Mouse (Mus musculus) v-Abl transformed pro-B cells (cell line): Measurements from ENCODE around the gene Gm20388.

Source experiments
- in situ Hi-C, 2 experiments: fragments of 400-800 bp; cut with MboI; formaldehyde crosslinking; loops; one replicate each; pipeline ENCODE4 v1.15.1; 2025; ENCODE audit not compliant: unreplicated experiment in 2 of 2

The Gm20388 gene

DNA sequence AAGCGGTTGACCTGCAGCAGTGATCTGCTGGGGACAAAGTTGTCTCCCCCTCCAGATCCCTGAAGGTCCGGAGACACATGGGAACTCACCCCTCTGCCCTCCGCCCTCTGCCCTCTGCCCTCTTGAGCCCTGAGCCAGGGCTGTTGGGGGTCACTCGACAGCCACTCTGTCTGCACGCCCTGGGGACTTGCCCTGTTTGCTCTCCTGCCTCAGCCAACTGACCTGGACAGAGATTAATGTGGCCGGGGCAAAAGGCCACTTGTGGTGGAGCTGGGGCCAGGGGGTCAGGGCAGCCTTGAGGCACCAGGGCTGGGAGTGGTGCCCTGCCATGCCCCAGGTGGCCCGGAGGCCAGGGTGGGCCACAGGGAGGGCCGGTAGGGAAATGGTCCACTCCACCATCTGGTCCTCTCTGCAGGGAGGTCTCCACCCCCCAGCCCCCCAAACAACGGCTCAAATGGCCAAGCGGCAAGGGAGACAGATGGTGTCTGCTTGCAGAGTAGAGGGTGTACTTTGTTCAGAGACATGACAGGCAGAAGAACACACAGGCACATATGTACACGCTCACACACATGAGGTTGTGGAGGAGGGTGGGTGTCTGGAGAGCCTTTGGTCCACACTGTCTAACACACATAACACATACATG, 498.9 kb downstream of the Gm20388 start:
- in situ Hi-C loops, result loop anchor here (10.0 to 25.0 kb wide), 3 partner anchors 103 to 185 kb away; no protein-coding TSS in a partner anchor

DNA sequence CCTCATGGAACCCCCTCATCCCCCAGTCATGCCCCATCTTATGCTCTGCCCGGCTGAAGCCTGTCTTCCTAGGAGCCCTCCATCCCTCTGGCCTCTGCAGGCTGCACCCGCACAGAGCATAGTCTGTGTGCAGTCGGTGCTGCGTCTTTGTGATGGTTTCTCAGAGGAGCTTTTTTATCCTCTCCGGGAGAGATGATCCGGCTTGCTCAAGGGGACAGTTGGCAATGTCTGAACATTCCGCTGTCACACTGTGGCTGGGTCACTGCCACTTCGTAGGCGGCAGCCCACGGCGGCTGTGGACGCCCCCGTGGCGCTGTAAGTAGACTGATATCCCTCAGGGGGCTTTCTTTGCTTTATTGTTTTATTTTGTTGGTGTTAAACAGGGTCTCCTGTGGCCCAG, 500.4 kb downstream of the Gm20388 start:
- in situ Hi-C loops, result loop anchor here (10.0 to 25.0 kb wide), 2 partner anchors 101 to 114 kb away; no protein-coding TSS in a partner anchor

DNA sequence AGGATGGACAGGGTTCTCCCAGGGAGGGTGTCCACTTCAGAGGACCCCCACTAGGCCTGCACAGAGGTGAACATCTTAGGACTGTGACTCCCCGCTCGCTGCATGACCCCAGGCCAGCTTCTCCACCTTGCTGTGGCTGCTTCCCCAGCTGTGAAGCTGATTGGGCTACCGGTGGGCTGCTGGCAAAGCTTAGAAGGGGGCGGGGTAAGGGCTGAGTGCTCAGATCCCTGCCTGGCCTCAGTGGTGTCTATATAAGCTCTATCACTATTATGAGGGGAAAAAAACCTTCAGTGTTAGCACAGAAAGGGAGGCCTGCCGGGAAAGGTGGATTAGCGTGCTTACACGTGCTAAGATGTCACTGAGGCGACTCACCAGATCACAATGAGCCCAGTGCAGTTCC, 501.2 kb downstream of the Gm20388 start:
- in situ Hi-C loops, result loop anchor here (10.0 to 25.0 kb wide), 2 partner anchors 100 to 113 kb away; no protein-coding TSS in a partner anchor

DNA sequence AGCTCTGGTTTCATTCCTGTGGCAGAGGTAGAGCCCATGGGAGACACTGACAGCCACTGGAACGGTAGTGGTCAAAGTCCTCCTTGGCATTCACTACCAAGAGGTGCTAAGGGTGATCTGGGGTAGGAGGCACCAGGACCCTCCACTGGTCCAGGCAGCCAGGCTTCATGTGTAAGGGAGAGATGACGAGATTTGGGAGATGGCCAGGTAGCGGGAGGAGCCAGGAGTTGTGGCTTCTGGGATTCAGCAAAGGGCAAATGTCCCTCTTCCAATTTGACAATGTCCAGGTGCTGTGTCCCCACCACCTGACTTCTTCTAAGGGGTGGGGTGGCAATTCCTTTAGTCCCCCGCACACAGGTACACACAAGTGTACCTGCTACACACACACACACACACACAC, 501.7 kb downstream of the Gm20388 start:
- in situ Hi-C loops, result loop anchor here (10.0 to 25.0 kb wide), 2 partner anchors 100 to 112 kb away; no protein-coding TSS in a partner anchor

DNA sequence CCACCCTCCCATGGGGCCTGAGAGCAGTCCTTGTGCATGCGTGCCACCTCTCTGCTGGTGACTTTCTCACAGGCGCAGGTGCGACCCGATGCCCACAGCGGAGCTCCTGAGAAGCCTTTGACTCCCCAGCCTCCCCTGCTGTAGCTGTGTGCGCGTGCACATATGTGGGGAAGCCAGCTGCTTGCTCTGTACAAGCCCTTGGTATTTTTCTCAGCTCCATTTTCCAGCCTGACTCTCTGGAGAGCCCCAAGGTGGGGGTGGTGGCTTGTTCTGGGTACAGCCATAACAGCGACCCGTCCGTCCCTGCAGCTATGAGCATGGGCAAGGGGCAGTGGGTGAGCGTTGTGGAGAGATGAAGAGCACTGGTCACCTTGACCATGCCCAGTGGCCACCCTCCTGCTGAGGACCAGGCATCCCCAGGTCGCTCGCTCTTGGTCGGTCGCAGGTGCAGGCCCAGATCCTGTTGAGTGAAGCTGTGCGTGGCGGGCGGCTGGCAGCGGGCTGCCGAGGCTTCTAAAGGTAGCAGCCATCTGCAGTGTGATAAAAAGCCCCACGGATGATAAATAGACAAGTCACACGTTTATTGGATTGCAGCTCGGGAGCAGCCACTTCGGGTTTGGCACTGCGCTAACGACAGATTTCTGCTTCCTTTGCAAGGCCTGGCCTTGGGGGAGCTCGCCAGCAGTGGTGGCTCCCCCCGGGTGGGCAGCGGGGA, 502.4 kb downstream of the Gm20388 start:
- in situ Hi-C loops, result loop anchor here (10.0 to 25.0 kb wide), 2 partner anchors 99 to 112 kb away; no protein-coding TSS in a partner anchor

DNA sequence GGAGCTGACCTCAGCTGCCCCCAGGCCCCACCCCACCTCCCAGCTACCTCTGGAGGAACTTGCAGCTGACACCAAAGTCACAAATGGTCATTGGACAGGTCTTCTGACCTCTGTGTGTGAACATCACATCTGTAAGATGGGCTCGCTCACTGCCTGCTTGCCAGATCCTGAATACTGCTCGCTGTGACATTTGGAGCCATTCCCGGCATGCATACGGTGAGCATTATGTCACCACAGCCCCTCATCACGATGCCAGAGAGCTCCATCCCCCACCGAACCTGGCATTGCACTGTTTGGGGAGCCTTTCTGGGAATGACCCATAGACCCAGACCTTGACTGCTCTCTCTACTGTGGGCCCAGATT, 503.0 kb downstream of the Gm20388 start:
- in situ Hi-C loops, result loop anchor here (10.0 to 25.0 kb wide), 2 partner anchors 99 to 111 kb away; no protein-coding TSS in a partner anchor

DNA sequence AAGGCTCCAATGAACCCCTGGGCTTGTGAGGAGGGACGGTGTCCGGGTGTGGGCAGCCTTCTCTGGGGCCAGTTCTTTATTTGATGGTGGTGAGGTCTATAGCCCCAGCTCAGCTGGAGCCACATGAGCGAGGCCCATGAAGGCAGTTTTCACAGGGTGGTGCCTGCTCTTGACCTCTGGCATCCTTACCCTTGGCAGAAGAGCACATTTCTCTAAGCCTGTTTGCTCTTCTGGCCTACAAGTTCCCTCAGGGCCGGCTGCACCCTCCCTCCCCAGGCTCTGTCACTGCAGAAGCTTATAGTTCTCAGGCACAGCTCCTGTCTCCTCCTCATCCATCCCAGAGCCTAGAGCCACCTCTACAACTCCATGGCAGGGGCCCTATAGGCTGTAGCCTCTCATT, 503.6 kb downstream of the Gm20388 start:
- in situ Hi-C loops, result loop anchor here (10.0 to 25.0 kb wide), 2 partner anchors 98 to 111 kb away; no protein-coding TSS in a partner anchor

DNA sequence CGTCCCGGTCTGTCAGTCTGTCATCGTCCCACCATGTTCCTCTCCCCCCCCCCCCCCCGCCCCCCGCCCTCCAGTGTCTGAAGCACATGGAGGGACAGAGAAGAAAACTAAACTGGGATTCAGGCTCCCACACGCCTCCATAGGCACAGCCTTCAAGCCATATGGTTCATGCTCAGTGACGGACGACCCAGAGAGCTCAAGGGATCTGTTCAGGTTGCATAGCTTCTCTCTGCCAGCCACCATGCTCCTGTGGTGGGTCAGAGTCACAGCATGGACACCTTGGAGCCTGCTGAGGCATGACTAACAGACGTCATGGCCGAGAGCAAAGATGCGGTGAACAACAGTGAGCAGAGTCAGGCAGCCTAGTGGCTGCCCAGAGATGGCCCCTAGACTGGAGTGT, 504.8 kb downstream of the Gm20388 start:
- in situ Hi-C loops, result loop anchor here (5.0 to 25.0 kb wide), 3 partner anchors 97 to 182 kb away; no protein-coding TSS in a partner anchor

DNA sequence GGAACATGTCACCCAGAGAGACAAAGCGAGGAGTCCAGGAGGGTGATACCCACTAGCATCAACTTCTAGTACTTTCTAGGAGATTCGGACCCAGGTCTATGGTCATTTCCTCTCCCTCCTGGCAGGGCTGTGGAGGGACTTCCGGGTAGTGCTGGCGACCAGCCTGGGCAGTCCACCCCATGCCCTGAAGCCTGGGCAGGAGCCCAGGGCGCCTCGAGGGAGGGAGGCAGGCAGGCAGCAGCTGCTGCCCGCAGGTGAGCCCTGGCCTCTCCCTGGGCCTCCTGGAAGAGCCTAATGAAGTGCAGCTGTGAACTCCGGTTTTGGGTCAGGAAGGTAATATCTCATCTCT, 505.5 kb downstream of the Gm20388 start:
- in situ Hi-C loops, result loop anchor here (5.0 to 25.0 kb wide), 3 partner anchors 96 to 181 kb away; no protein-coding TSS in a partner anchor

DNA sequence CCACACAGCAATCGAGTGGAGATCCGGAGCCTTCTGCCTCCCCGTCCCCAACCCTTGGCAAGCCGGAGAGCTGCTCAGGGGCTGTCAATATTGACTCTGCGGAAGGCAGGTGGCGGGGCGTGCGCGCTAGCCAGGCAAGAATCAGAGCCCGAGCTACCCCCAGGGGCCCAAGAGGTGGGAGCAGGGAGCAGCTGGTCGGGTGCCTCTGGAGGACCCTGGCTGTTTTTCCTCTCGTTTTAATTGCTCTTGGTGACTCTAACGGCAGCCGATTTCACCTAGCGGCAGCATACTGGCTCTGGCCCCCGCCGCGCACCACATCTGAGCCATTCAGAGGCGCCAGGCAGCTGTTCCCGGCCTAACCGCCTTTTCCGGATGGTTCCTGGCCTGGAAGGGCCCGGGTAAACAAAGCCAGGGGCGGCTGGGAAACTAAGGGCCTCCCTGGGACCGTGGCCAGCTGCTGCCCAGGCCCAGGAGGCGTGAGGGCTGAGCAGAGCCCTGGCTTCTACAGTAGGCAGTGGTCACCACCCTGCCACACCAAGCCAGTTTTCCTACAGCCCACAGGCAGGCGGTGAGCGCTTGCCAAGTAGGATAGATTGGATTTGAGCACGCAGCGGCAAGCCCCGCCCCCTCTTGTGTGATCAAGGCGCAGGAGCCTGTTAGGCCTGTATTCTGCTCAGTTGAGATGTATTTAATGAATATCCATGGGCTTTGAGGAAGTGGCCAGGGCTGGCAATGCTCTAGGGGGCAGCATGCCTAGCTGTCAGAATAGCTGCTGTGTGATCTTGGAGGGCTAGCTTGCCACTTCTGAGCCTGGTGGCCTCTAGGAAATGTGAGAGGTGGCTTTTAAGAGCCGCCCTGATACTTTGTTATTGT, 506.1 kb downstream of the Gm20388 start:
- in situ Hi-C loops, result loop anchor here (5.0 to 25.0 kb wide), 3 partner anchors 96 to 181 kb away; no protein-coding TSS in a partner anchor

DNA sequence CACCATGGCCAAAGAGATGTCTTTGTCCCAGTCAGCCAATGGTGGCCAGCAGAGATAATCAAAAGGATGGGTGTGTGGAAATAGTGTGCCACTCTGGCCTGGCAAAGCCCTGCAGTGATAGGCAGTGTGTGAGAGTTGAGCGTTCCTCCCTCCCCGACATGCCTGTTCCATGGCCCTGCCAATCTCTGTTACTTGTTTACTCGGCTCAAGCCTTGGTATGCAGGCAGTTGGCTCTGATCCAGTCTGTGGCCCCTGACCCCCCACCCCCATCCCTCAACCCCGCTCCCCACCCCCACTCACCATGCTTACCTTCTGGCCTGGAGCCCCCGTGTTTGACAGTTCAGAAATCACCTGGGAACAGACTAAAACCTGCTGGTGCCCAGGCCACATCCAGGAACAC, 507.5 kb downstream of the Gm20388 start:
- in situ Hi-C loops, result loop anchor here (5.0 to 25.0 kb wide), 3 partner anchors 94 to 179 kb away; no protein-coding TSS in a partner anchor

DNA sequence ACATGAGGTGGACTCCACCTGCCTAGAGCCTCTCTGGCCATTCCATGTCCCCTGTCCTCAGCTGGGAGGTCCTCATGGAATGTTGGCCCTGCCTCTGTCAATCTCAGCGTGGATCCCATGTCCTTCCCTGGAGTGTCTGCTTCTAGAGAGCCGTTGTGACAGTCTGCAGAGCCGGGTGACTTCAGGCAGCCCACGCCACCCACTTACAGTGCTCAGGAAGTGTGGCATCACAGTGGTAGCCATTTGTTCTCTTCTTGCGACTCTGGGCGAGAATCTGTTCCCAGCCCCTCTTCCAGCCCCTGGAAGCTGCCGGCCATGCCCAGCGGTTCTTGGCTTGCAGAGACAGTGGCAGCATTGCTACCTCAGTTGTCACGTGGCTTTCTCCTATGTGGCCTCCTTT, 509.0 kb downstream of the Gm20388 start:
- in situ Hi-C loops, result loop anchor here (5.0 to 25.0 kb wide), 3 partner anchors 93 to 178 kb away; no protein-coding TSS in a partner anchor

DNA sequence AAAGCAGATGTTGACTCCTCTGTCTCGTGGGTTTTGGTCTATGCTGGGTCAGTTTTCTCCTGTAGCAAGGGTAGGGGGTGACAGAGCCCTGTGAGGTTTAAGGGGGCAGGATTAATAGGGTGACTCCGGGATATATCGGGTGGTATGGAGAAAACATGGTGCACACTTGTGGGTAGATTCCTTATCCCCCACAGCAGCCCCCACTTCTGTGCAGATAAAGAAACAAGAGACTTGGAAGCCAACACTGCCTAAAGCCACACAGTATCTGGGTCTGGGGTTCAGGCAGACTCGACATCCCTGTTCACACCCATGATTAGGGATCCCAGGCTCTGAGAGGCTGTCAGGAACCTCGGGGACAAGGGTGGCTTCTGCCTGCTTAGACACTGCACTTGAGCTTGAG, 509.6 kb downstream of the Gm20388 start:
- in situ Hi-C loops, result loop anchor here in 1 of 2 experiments (25.0 kb wide), 1 partner anchor 92 kb away; no protein-coding TSS in a partner anchor

DNA sequence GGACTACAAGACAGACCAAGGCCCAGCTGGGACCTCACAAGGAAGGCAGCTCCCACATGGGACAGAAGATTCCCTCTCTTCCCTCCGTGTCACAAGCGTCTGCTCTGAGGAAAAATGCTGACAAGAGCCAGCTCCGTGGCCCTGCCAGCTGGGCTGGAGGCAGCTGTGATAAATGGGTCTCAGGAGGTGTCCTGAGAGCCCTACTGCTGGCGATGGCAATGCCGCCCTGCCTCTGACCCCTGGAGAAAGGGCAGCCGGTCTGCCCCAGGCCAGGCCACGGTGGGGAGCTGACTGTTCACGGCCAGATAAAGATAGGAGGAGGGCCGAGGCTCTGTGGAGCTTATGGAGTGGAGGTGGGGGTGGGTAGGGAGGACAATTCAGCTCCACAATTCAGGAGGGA, 511.0 kb downstream of the Gm20388 start:
- in situ Hi-C loops, result loop anchor here in 1 of 2 experiments (25.0 kb wide), 1 partner anchor 91 kb away; no protein-coding TSS in a partner anchor

DNA sequence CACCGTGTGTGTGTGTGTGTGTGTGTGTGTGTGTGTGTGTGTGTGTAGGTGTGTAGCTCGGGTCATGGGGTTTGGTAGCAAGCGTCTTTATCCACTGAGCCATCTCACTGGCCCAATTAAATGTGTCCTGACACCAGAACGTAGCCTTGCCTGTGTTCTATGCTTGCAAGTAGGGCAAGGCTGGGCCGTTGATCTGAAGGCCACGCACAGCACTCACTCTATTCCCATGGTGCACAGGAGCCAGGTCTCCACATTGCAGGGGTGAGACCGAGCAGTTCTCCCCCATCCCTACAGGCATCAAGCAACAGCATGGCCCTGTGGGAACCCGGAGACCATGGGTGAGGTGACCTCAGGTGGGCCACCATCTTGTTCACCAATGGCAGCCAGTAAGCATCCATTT, 511.6 kb downstream of the Gm20388 start:
- in situ Hi-C loops, result loop anchor here in 1 of 2 experiments (25.0 kb wide), 1 partner anchor 90 kb away; no protein-coding TSS in a partner anchor

DNA sequence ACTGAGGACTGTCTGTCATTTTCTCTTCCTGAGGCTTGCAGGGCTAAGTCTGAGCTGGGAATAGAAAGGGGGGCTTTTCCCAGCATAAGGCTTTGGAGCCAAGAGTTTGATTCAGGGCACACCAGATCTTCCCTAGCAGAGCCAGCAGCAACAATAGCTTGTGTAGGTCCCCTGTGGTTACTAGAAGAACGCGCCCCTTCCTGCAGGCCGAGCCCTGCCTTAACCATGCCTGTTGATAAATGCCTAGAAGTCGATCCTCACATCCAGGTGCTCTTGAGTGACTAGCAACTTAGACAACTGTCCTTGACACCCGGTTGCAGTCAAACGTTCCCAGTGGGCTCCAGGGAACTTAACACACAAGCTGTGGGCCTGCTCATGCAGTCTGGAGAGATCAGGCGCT, 512.9 kb downstream of the Gm20388 start:
- in situ Hi-C loops, result loop anchor here in 1 of 2 experiments (25.0 kb wide), 1 partner anchor 89 kb away; no protein-coding TSS in a partner anchor

DNA sequence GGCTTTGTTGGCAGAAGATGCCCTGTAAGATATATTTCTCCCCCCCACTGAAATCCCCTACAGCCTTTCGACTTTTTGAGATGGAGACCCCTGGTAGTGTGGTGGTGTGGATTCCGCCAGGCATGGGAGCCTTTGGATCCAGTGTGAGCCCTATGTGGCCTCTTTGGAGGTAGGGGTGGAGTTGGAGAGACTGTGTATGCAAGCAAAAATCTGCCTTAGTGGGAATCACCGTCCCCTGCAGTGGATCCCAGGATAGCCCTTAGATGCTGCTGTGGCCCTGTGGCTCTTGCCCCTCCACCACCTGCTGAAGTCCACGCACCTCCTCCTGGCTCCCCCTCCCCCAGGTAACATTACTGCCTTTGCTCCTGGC, 514.2 kb downstream of the Gm20388 start:
- in situ Hi-C loops, result loop anchor here in 1 of 2 experiments (25.0 kb wide), 1 partner anchor 87 kb away; no protein-coding TSS in a partner anchor

DNA sequence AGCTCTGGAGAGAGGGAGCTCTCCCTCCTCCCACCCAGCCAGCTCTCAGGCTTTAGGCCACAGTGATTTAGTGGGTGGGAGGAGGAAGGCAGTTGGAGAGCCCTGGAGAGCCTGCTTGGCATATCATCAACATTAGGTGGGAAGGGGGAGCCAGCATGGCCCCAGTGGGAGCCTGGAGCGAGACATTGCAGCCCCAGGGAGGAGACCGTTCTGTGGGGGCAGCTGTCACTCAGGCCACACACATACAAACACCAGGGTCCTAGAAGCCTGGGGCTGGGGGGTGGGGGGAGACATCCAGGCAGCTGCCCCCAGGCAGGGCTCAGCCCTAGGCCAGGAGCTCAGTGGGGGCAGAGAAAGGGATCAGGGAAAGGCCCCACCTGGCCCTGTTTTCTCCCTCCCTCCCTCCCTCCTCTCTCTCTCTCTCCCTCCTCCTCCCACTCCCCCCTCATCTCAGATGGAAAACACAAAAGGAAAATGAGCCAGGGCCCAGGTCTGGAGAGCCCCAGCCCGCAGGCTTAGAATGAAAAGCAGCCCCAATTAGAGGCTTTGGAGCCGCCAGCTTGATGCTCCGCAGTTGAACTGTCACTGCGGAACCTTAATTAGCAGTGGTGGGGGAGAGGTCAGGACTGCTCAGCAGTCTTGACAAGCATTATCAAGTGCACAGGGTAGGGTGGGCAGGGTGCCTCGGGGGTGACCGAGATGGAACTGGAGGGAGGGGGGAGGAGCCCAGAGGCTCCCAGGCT, 514.7 kb downstream of the Gm20388 start:
- in situ Hi-C loops, result no loop called here

DNA sequence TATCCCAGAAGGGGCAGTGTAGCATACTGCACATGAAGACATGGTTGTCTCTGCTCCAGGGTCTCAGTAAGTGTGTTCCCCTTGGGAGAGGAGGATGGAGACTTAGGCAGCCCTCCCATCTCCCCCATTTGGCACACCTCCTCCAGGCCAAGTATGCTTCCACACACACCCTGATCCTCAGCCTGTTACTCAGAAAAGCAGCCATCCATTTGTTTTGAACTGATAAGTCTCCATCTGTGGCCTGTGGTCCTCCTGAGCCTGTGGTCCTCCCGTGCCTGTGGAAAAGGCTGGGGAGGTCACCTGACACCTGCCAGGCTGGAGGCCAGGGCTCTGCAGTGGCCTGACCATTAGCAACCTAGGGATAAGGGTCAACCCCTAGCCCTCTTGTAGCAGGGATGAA, 515.5 kb downstream of the Gm20388 start:
- in situ Hi-C loops, result no loop called here
